In genomic region chr15:93053471-93053870, GRCm38 (mm10) we compare ENCODE assay signal across 35 mouse cellular contexts.
"Had no signal": no experiment of that assay in that cellular context is flagged by ENCODE, and none has a peak within 500 bp of the region (broad histone marks: within the 10 kb centered on the region; RNA-seq: fewer than 3 reads in every experiment).

No protein-coding gene starts in this region.

- H3K9me3 ChIP-seq: heart, embryonic 10.5 days; heart, embryonic 12.5 days; heart, embryonic 13.5 days; heart, embryonic 15.5 days; hindbrain, embryonic 10.5 days; hindbrain, embryonic 12.5 days; hindbrain, embryonic 13.5 days; hindbrain, embryonic 15.5 days; intestine, embryonic 15.5 days; kidney, embryonic 15.5 days had no signal

- H3K27me3 ChIP-seq: heart, embryonic 12.5 days; heart, embryonic 13.5 days; heart, embryonic 15.5 days; hindbrain, embryonic 12.5 days; hindbrain, embryonic 13.5 days; hindbrain, embryonic 15.5 days; intestine, embryonic 15.5 days; kidney, embryonic 15.5 days had no signal

- H3K4me1 ChIP-seq: heart, embryonic 10.5 days; heart, embryonic 12.5 days; heart, embryonic 13.5 days; heart, embryonic 15.5 days; hindbrain, embryonic 10.5 days; hindbrain, embryonic 12.5 days; hindbrain, embryonic 13.5 days; hindbrain, embryonic 15.5 days; intestine, embryonic 15.5 days; kidney, embryonic 15.5 days had no signal

- H3K9ac ChIP-seq: heart, embryonic 12.5 days; heart, embryonic 13.5 days; heart, embryonic 15.5 days; hindbrain, embryonic 12.5 days; hindbrain, embryonic 13.5 days; hindbrain, embryonic 14.5 days; hindbrain, embryonic 15.5 days; intestine, embryonic 15.5 days; kidney, embryonic 15.5 days had no signal

- H3K36me3 ChIP-seq: heart, embryonic 10.5 days; heart, embryonic 12.5 days; heart, embryonic 13.5 days; heart, embryonic 15.5 days; hindbrain, embryonic 10.5 days; hindbrain, embryonic 12.5 days; hindbrain, embryonic 13.5 days; hindbrain, embryonic 15.5 days; intestine, embryonic 15.5 days; kidney, embryonic 15.5 days had no signal

- H3K4me3 ChIP-seq: heart, embryonic 10.5 days; heart, embryonic 12.5 days; heart, embryonic 13.5 days; heart, embryonic 15.5 days; hindbrain, embryonic 10.5 days; hindbrain, embryonic 12.5 days; hindbrain, embryonic 13.5 days; hindbrain, embryonic 15.5 days; intestine, embryonic 15.5 days; kidney, embryonic 15.5 days; layer of hippocampus, adult 2 months; left cerebral cortex, adult 2 months had no signal

- H3K27ac ChIP-seq: heart, embryonic 10.5 days; heart, embryonic 13.5 days; heart, embryonic 15.5 days; hindbrain, embryonic 10.5 days; hindbrain, embryonic 12.5 days; hindbrain, embryonic 13.5 days; hindbrain, embryonic 14.5 days; hindbrain, embryonic 15.5 days; hindbrain, postnatal 0 days; intestine, embryonic 15.5 days; kidney, embryonic 15.5 days; kidney, postnatal 0 days; layer of hippocampus, adult 2 months; left cerebral cortex, adult 2 months had no signal

- DNase-seq: heart, postnatal 10 days; heart, postnatal 14 days; heart, postnatal 36 days; kidney, adult 11 months; kidney, adult 18-20 months; kidney, adult 2 months; kidney, adult 8-10 months; kidney, adult 9 months; kidney, postnatal 10 days; kidney, postnatal 14 days; kidney, postnatal 25 days; kidney, postnatal 36 days; kidney, postnatal 4 days; layer of hippocampus, adult 9-11 months; layer of hippocampus, postnatal 36 days had no signal

- H3K4me2 ChIP-seq: heart, embryonic 11.5 days; heart, embryonic 12.5 days; heart, embryonic 13.5 days; heart, embryonic 15.5 days; hindbrain, embryonic 12.5 days; hindbrain, embryonic 13.5 days; hindbrain, embryonic 14.5 days; hindbrain, embryonic 15.5 days; intestine, embryonic 15.5 days; kidney, embryonic 15.5 days had no signal

- ATAC-seq: hindbrain, embryonic 16.5 days; hindbrain, postnatal 0 days; inflammation-experienced regulatory T-cells, adult 6 months; intestine, embryonic 15.5 days; intestine, embryonic 16.5 days; intestine, postnatal 0 days had no signal
